Mouse (Mus musculus): Measurements from ENCODE around the gene Iqce.

GRCm38 (mm10) chr5:140617714-140618113 lies 84.5 kb downstream of the Iqce start:
- no peak for TF ChIP-seq CTCF (IDR thresholded peaks at IDR 0.05; ENCODE audit: control insufficient read depth, insufficient read depth, insufficient read length)
- TF ChIP-seq USF1 (IDR thresholded peaks at IDR 0.05; ENCODE audit: low read depth): no peak
- TF ChIP-seq MAX (IDR thresholded peaks at IDR 0.05): no peak
- no peak for TF ChIP-seq CEBPB (IDR thresholded peaks at IDR 0.05; ENCODE audit: low read depth)
- TF ChIP-seq MYOG (IDR thresholded peaks at IDR 0.05; ENCODE audit: control insufficient read depth, extremely low read depth, insufficient read length): no peak
- TF ChIP-seq MYOD1 (IDR thresholded peaks at IDR 0.05; ENCODE audit: control insufficient read depth, insufficient read length, low read depth): no peak
- TF ChIP-seq FOSL1 (IDR thresholded peaks at IDR 0.05; ENCODE audit: insufficient read depth, low read length, poor library complexity, severe bottlenecking): no peak

All from C2C12 (cell line).